Mouse (Mus musculus) urinary bladder, adult 2 months (tissue): ENCODE measurements around the gene Jade2. TPM values are rescaled to one million over a fixed set of nuclear protein-coding genes. Genes with fewer than 3 reads are reported as not detected.
A peak's percentile ranks its signal among the peaks of the same experiment; 100 is the strongest.

Experiments used
- DNase-seq: peaks from one replicate; pipeline ENCODE4 v3.0.0; 2022; ENCODE audit warnings: low spot score
- polyA plus RNA-seq: library from polyadenylated mRNA; depleted of rRNA; stranded (reverse); fragments of >200 nt; gene quantifications from 2 replicates; pipeline ENCODE4 v1.2.3, GENCODE M21; 2012

Gene Jade2
- polyA plus RNA-seq, 1 experiment, result 10.6 TPM

- DNase-seq, result no peak
Measured at GRCm38 (mm10) chr11:51835598-51835997, 21.9 kb downstream of the Jade2 start.

GRCm38 (mm10) chr11:51834067-51834411 lies 23.4 kb downstream of the Jade2 start:
- no peak for DNase-seq

GRCm38 (mm10) chr11:51833393-51834066 lies 23.9 kb downstream of the Jade2 start:
- no peak for DNase-seq

- no peak for DNase-seq
Measured at GRCm38 (mm10) chr11:51832992-51833391, 24.5 kb downstream of the Jade2 start.

- DNase-seq, result no peak
Measured at GRCm38 (mm10) chr11:51831962-51832909, 25.2 kb downstream of the Jade2 start.

GRCm38 (mm10) chr11:51824867-51825424 lies 32.5 kb downstream of the Jade2 start:
- no peak for DNase-seq

GRCm38 (mm10) chr11:51823963-51824753 lies 33.3 kb downstream of the Jade2 start:
- no peak for DNase-seq

GRCm38 (mm10) chr11:51823271-51823670 lies 34.2 kb downstream of the Jade2 start:
- no peak for DNase-seq

GRCm38 (mm10) chr11:51822736-51823135 lies 34.7 kb downstream of the Jade2 start:
- no peak for DNase-seq

- DNase-seq, result peak; percentile 67
Measured at GRCm38 (mm10) chr11:51820861-51821260, 36.6 kb downstream of the Jade2 start.

- no peak for DNase-seq
Measured at GRCm38 (mm10) chr11:51819964-51820363, 37.5 kb downstream of the Jade2 start.

- no peak for DNase-seq
Measured at GRCm38 (mm10) chr11:51818837-51819236, 38.6 kb downstream of the Jade2 start.

- DNase-seq, result peak; percentile 76
Measured at GRCm38 (mm10) chr11:51817756-51818155, 39.7 kb downstream of the Jade2 start.

- no peak for DNase-seq
Measured at GRCm38 (mm10) chr11:51812022-51812546, 45.4 kb downstream of the Jade2 start.

- DNase-seq, result no peak
Measured at GRCm38 (mm10) chr11:51811230-51811629, 46.2 kb downstream of the Jade2 start.

- no peak for DNase-seq
Measured at GRCm38 (mm10) chr11:51809632-51810224, 47.7 kb downstream of the Jade2 start.

GRCm38 (mm10) chr11:51807108-51807879 lies 50.2 kb downstream of the Jade2 start:
- DNase-seq, result no peak

- DNase-seq, result no peak
Measured at GRCm38 (mm10) chr11:51805221-51805981, 52.1 kb downstream of the Jade2 start.

- no peak for DNase-seq
Measured at GRCm38 (mm10) chr11:51800634-51801325, 56.7 kb downstream of the Jade2 start.
